In the genomic region with DNA sequence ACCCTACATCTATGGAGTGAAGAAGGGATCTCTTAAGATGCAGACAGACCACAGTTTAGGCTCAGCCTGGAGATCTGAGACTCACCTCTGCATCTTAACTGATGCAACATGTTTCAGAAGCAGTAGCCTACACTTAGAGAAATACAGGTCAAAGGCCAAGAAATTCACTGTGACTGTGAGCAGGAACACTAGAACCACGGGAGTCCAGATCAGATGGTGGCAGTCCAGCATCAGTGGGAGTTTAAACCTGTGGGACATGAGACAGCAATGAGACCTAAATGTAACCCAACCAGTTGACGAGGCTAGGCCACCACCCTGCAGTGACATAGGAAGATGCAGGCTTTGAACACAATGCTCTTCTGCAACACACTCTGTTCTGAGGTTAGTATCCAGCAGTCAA, we compare ENCODE assay signal across 31 mouse cellular contexts.
"Had no signal": no experiment of that assay in that cellular context is flagged by ENCODE, and none has a peak within 500 bp of the region (broad histone marks: within the 10 kb centered on the region; RNA-seq: fewer than 3 reads in every experiment).

No protein-coding gene starts in this region.

- DNase-seq: left cerebral cortex, postnatal 4 days; liver; liver, embryonic 13.5 days; liver, postnatal 0 days; lung, adult 18-20 months; lung, adult 2 months; lung, embryonic 14.5 days; lung, postnatal 10 days; lung, postnatal 14 days; lung, postnatal 36 days; lung, postnatal 4 days had no signal

- H3K4me3 ChIP-seq: limb, embryonic 10.5 days; limb, embryonic 12.5 days; limb, embryonic 13.5 days; limb, embryonic 15.5 days; liver, embryonic 12.5 days; liver, embryonic 13.5 days; liver, embryonic 15.5 days; lung, embryonic 15.5 days; megakaryocyte, embryonic 14.5 days; midbrain, embryonic 10.5 days; midbrain, embryonic 12.5 days; midbrain, embryonic 13.5 days; midbrain, embryonic 15.5 days; myocyte; neural tube, embryonic 12.5 days; neural tube, embryonic 13.5 days had no signal

- H3K27me3 ChIP-seq: limb, embryonic 15.5 days; liver, embryonic 12.5 days; liver, embryonic 13.5 days; liver, embryonic 15.5 days; lung, embryonic 15.5 days; megakaryocyte, embryonic 14.5 days; midbrain, embryonic 13.5 days; midbrain, embryonic 15.5 days; neural tube, embryonic 12.5 days had no signal

- H3K9ac ChIP-seq: limb, embryonic 12.5 days; limb, embryonic 13.5 days; limb, embryonic 15.5 days; liver, embryonic 12.5 days; liver, embryonic 13.5 days; liver, embryonic 14.5 days; liver, embryonic 15.5 days; liver, postnatal 0 days; lung, embryonic 14.5 days; lung, embryonic 15.5 days; midbrain, embryonic 12.5 days; midbrain, embryonic 13.5 days; midbrain, embryonic 15.5 days; neural tube, embryonic 12.5 days; neural tube, embryonic 13.5 days had no signal

- H3K9me3 ChIP-seq: limb, embryonic 10.5 days; limb, embryonic 12.5 days; limb, embryonic 15.5 days; liver, embryonic 12.5 days; liver, embryonic 13.5 days; liver, embryonic 15.5 days; lung, embryonic 15.5 days; midbrain, embryonic 10.5 days; midbrain, embryonic 12.5 days; midbrain, embryonic 13.5 days; midbrain, embryonic 15.5 days; neural tube, embryonic 12.5 days; neural tube, embryonic 13.5 days had no signal

- ATAC-seq: liver, embryonic 12.5 days; liver, postnatal 0 days; lung, postnatal 0 days; midbrain, embryonic 13.5 days; midbrain, embryonic 15.5 days; midbrain, embryonic 16.5 days had no signal

- H3K4me2 ChIP-seq: limb, embryonic 12.5 days; limb, embryonic 13.5 days; limb, embryonic 15.5 days; liver, embryonic 11.5 days; liver, embryonic 12.5 days; liver, embryonic 13.5 days; liver, embryonic 15.5 days; lung, embryonic 14.5 days; lung, embryonic 15.5 days; midbrain, embryonic 12.5 days; midbrain, embryonic 13.5 days; midbrain, embryonic 15.5 days; neural tube, embryonic 12.5 days; neural tube, embryonic 13.5 days had no signal

- H3K36me3 ChIP-seq: limb, embryonic 10.5 days; limb, embryonic 12.5 days; limb, embryonic 13.5 days; limb, embryonic 15.5 days; liver, embryonic 12.5 days; liver, embryonic 13.5 days; liver, embryonic 15.5 days; lung, embryonic 15.5 days; midbrain, embryonic 10.5 days; midbrain, embryonic 12.5 days; midbrain, embryonic 13.5 days; midbrain, embryonic 15.5 days; neural tube, embryonic 12.5 days; neural tube, embryonic 13.5 days had no signal

- H3K4me1 ChIP-seq: liver, embryonic 12.5 days; liver, embryonic 13.5 days; liver, embryonic 15.5 days; megakaryocyte, embryonic 14.5 days; midbrain, embryonic 12.5 days; midbrain, embryonic 13.5 days; midbrain, embryonic 15.5 days; neural tube, embryonic 12.5 days had no signal

- H3K27ac ChIP-seq: limb, embryonic 10.5 days; limb, embryonic 12.5 days; limb, embryonic 13.5 days; limb, embryonic 15.5 days; liver, embryonic 12.5 days; liver, embryonic 13.5 days; liver, embryonic 14.5 days; liver, embryonic 15.5 days; lung, embryonic 15.5 days; macrophage; midbrain, embryonic 10.5 days; midbrain, embryonic 12.5 days; midbrain, embryonic 13.5 days; midbrain, embryonic 15.5 days; neural tube, embryonic 12.5 days; neural tube, embryonic 13.5 days had no signal
